Mouse (Mus musculus) E14TG2a.4 (cell line): ENCODE data around the gene Pld5.

Experiments used
- CTCF ChIP-seq: conservative IDR thresholded peaks from 2 replicates; pipeline ENCODE4 v1.5.1; 2014; ENCODE audit warnings: low read length
- NANOG ChIP-seq: IDR thresholded peaks from 2 replicates; pipeline ENCODE4 v1.6.1; 2014; ENCODE audit warnings: borderline replicate concordance, low read length, mixed read lengths
- POU5F1 ChIP-seq: IDR thresholded peaks from 2 replicates; pipeline ENCODE4 v1.6.1; 2014; ENCODE audit warnings: low read length, borderline replicate concordance

- TF ChIP-seq CTCF = no peak
- no peak for TF ChIP-seq POU5F1
- no peak for TF ChIP-seq NANOG
These were observed 199.7 kb downstream of the Pld5 start for GRCm38 (mm10) chr1:176075409-176075808.
